Mouse (Mus musculus): ENCODE results near the gene Ins2. TPM values are rescaled to one million over a fixed set of nuclear protein-coding genes. Genes with fewer than 3 reads are reported as not detected.

Gene Ins2
- total and polyA plus RNA-seq, 3 experiments, result not detected

DNA sequence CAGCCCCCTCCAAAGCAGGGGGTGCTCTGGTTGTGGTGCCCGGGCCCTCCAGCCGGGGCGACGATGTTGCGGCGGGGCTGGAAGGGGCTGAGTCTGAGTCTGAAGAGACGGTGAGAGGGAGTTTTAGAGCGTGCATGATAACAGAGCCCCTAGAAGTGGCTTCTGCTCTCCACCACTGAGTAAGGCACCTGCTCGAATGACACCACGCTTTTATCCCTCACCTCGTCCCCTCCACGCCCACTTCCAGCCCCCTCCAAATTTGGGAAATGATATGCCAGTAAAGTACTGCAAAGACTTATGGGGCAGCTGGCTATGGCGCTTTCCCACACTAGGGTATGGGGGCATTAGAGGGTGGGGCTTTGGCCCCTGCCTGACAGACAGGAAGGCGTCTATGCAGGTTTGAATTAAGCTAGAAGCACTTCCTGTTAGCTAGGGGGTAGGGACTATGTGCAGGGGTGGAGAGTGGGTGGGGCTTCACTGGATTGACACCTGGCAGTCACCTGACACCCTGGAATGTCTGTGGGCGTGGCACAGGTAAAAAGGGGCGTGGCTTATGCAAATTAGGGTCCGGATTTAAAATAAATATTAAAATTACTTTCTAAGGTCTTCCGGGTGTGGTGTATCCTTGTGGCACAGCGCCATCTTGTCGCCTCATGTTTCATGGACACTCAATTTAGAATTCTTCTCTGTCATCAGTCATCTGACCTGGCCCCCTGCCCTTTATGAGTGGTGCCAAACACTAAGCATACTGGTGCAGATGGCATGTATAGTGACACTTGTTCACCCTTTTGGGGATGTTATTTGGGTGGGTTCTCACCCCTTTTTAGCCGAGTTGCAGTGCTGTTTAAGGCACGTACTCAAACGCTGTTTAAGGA, 73.2 kb downstream of the Ins2 start, which contains the start of gene Gm49394:
Gene Gm49394 (minus strand): TSS at position 192 of the 875 bp plus-strand sequence.
- Histone ChIP-seq H3K9me3 (replicated peaks; ENCODE audit: insufficient read depth, low read length) (no peaks in the 10 kb centered on the region), H3K36me3 (ENCODE audit: control insufficient read depth in 1 of 2, insufficient read depth in 2 of 2, low read length in 2 of 2) (no peaks in the 10 kb centered on the region), H3K27ac (ENCODE audit: control insufficient read depth, low read depth, low read length) (no peak within 1 kb of the TSS), H3K9ac (ENCODE audit: control insufficient read depth, low read depth, low read length, poor library complexity, severe bottlenecking) (no peak within 1 kb of the TSS), H3K79me2 (ENCODE audit: control insufficient read depth, insufficient read depth, low read length, poor library complexity) (no peaks in the 10 kb centered on the region), H3K4me3 (ENCODE audit: control insufficient read depth in 1 of 2, insufficient read depth in 1 of 2, low read depth in 2 of 2, low read length in 2 of 2) (no peak within 1 kb of the TSS), H3K27me3 (ENCODE audit: control insufficient read depth in 1 of 2, insufficient read depth in 2 of 2, low read length in 2 of 2) (no peaks in the 10 kb centered on the region), H3K4me1 (ENCODE audit: control insufficient read depth in 1 of 2, insufficient read depth in 2 of 2, low read length in 2 of 2) (no peaks in the 10 kb centered on the region)
- TF ChIP-seq HCFC1 (IDR thresholded peaks at IDR 0.05; ENCODE audit: low read depth, low read length) (no peak), EP300 (IDR thresholded peaks at IDR 0.05; ENCODE audit: low read depth in 1 of 2, low read length in 2 of 2) (no peak), ETS1 (IDR thresholded peaks at IDR 0.05; ENCODE audit: low read depth, low read length) (no peak), CHD1 (IDR thresholded peaks at IDR 0.05; ENCODE audit: low read depth, low read length) (no peak), ELF1 (IDR thresholded peaks at IDR 0.05; ENCODE audit: low read depth, low read length) (no peak), MAZ (IDR thresholded peaks at IDR 0.05; ENCODE audit: low read depth, low read length) (no peak), MYB (IDR thresholded peaks at IDR 0.05; ENCODE audit: low read depth, low read length) (no peak), POLR2AphosphoS2 (IDR thresholded peaks at IDR 0.05; ENCODE audit: low read length) (no peak), UBTF (IDR thresholded peaks at IDR 0.05; ENCODE audit: borderline replicate concordance, insufficient read depth, low read depth, low read length) (no peak), ZKSCAN1 (IDR thresholded peaks at IDR 0.05; ENCODE audit: low read depth, low read length) (no peak), MAX (IDR thresholded peaks at IDR 0.05; ENCODE audit: low read length) (no peak), MYC (IDR thresholded peaks at IDR 0.05; ENCODE audit: low read depth, low read length) (no peak), BHLHE40 (IDR thresholded peaks at IDR 0.05; ENCODE audit: borderline replicate concordance, low read depth, low read length) (no peak)
- DNase-seq (ENCODE audit: low read depth, low spot score), result no peak

DNA sequence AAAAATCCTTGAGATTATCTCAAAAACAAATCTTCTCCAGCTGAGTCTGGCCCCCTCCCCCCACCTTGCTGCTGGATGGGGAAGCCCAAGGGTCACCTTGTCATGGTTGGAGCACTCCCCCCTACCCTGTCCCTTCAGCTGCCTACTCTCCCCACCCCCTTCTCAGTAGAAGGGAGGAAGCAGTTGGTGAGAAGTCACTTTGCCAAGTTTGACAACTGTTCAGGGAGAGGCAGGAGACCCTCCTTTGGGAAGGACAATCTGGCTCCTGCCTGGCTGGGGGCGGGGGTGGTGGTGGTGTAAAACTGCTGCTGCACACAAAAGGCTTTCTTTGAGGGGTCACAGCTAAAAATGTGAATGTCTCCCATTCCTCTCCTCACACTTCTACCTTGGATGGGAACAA, 74.9 kb downstream of the Ins2 start:
- Histone ChIP-seq H3K36me3 (ENCODE audit: control insufficient read depth in 1 of 2, insufficient read depth in 2 of 2, low read length in 2 of 2) (no peaks in the 10 kb centered on the region), H3K27me3 (ENCODE audit: control insufficient read depth in 1 of 2, insufficient read depth in 2 of 2, low read length in 2 of 2) (no peaks in the 10 kb centered on the region), H3K79me2 (ENCODE audit: control insufficient read depth, insufficient read depth, low read length, poor library complexity) (no peaks in the 10 kb centered on the region), H3K4me3 (ENCODE audit: control insufficient read depth in 1 of 2, insufficient read depth in 1 of 2, low read depth in 2 of 2, low read length in 2 of 2) (no peak overlapping the region), H3K27ac (ENCODE audit: control insufficient read depth, low read depth, low read length) (no peak overlapping the region), H3K9ac (ENCODE audit: control insufficient read depth, low read depth, low read length, poor library complexity, severe bottlenecking) (no peak overlapping the region), H3K4me1 (ENCODE audit: control insufficient read depth in 1 of 2, insufficient read depth in 2 of 2, low read length in 2 of 2) (no peaks in the 10 kb centered on the region), H3K9me3 (replicated peaks; ENCODE audit: insufficient read depth, low read length) (no peaks in the 10 kb centered on the region)
- no peak for DNase-seq (ENCODE audit: low read depth, low spot score)
- TF ChIP-seq RCOR1 (IDR thresholded peaks at IDR 0.05; ENCODE audit: low read depth, low read length) (no peak), ZNF384 (IDR thresholded peaks at IDR 0.05; ENCODE audit: low read depth, low read length) (no peak), HCFC1 (IDR thresholded peaks at IDR 0.05; ENCODE audit: low read depth, low read length) (no peak), SIN3A (IDR thresholded peaks at IDR 0.05; ENCODE audit: low read length) (no peak), UBTF (IDR thresholded peaks at IDR 0.05; ENCODE audit: borderline replicate concordance, insufficient read depth, low read depth, low read length) (no peak), POLR2AphosphoS2 (IDR thresholded peaks at IDR 0.05; ENCODE audit: low read length) (no peak), POLR2AphosphoS5 (IDR thresholded peaks at IDR 0.05; ENCODE audit: borderline replicate concordance, low read depth, low read length) (no peak), NELFE (IDR thresholded peaks at IDR 0.05; ENCODE audit: low read depth, low read length) (no peak), GABPA (IDR thresholded peaks at IDR 0.05; ENCODE audit: low read depth, low read length) (no peak)
